Mouse (Mus musculus) neural tube, embryonic 14.5 days (tissue): ENCODE results near the gene Olfr193. TPM values are rescaled to one million over a fixed set of nuclear protein-coding genes. Genes with fewer than 3 reads are reported as not detected.
"Not testable (repeated sequence)": the region's sequence is repeated elsewhere in the genome, so short reads cannot be mapped to it uniquely, and the experiment has no call there.

Experiments
- ATAC-seq: fragments of 200-750 bp; cut with Nextera tagmentation; 2 replicates; pipeline ENCODE4 v1.8.0; 2017; ENCODE audit warnings: low read depth, mild to moderate bottlenecking, moderate TSS enrichment, moderate library complexity
- H3K27ac ChIP-seq: fragments of 300-500 bp; sonication (generic); 2 replicates; pipeline ENCODE4 v1.5.1; 2014; ENCODE audit warnings: low read depth, mild to moderate bottlenecking, control low read depth, low read length, moderate library complexity, mixed read lengths
- H3K27me3 ChIP-seq: fragments of 300-500 bp; sonication (generic); 2 replicates; pipeline ENCODE4 v1.6.1; 2014; ENCODE audit warnings: low read length; ENCODE audit not compliant: control insufficient read depth, insufficient read depth
- H3K36me3 ChIP-seq: fragments of 300-500 bp; sonication (generic); 2 replicates; pipeline ENCODE4 v1.6.1; 2014; ENCODE audit warnings: low read length, mixed read lengths; ENCODE audit not compliant: control insufficient read depth, insufficient read depth
- H3K4me1 ChIP-seq: fragments of 300-500 bp; sonication (generic); 2 replicates; pipeline ENCODE4 v1.6.1; 2014; ENCODE audit warnings: low read length; ENCODE audit not compliant: control insufficient read depth, insufficient read depth
- H3K4me2 ChIP-seq: fragments of 300-500 bp; sonication (generic); 2 replicates; pipeline ENCODE4 v1.6.1; 2014; ENCODE audit warnings: mild to moderate bottlenecking, low read depth, low read length, control low read depth
- H3K4me3 ChIP-seq: fragments of 300-500 bp; sonication (generic); 2 replicates; pipeline ENCODE4 v1.5.1; 2014; ENCODE audit warnings: low read depth, low read length, control low read depth, mixed read lengths
- H3K9ac ChIP-seq: fragments of 300-500 bp; sonication (generic); replicated peaks from 2 replicates; pipeline ENCODE4 v1.6.1; 2014; ENCODE audit warnings: low read depth, mild to moderate bottlenecking, control low read depth, low read length, mixed read lengths
- H3K9me3 ChIP-seq: fragments of 300-500 bp; sonication (generic); 2 replicates; pipeline ENCODE4 v1.6.1; 2016; ENCODE audit warnings: low read length; ENCODE audit not compliant: control insufficient read depth
- WGBS: fragments of 180-500 bp; shearing (Covaris S2); extraction: QIAGEN DNeasy Blood & Tissue Kit; methylation state at CpG from one replicate; pipeline ENCODE4 v1.1.7; 2014; 5-methylcytosine and 5-hydroxymethylcytosine counted together
- polyA plus RNA-seq: library from polyadenylated mRNA; unstranded; fragments of >200 nt; fragmentation: Nextera tagmentation; extraction: Ambion mirVana; gene quantifications from 2 replicates; pipeline ENCODE4 v1.2.1, GENCODE M21; 2014

Gene Olfr193
- not detected in 2 replicates for polyA plus RNA-seq

DNA sequence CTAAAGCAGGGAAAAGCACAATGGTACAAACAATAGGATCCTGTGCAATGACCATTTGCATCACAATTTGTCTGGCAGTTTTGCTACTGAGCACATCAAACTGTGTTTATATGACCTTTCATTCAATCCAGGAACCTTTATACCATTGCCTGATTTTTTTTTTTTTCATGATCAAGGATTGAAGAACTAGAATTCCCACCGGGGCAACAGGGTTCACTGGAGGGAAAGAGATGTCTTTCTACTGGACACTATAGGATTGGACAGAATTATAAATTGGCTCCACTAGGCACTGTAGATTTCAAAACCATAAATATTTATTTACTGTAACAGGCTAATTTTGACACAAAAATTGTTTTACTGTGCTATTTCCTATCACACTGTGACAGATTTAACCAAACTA lies at the start of gene Olfr193:
Olfr193 (minus strand) TSS at position 101 of the 400 bp plus-strand sequence.
- Histone ChIP-seq H3K4me2 (no peak within 1 kb of the TSS), H3K4me3 (no peak within 1 kb of the TSS), H3K9me3 (no peaks in the 10 kb centered on the region), H3K36me3 (no peaks in the 10 kb centered on the region), H3K27me3 (no peaks in the 10 kb centered on the region), H3K27ac (no peak within 1 kb of the TSS), H3K9ac (no peak within 1 kb of the TSS), H3K4me1 (no peaks in the 10 kb centered on the region)
- WGBS: 79% methylated on average over 1 of the region's 1 CpGs
- ATAC-seq: no peak

DNA sequence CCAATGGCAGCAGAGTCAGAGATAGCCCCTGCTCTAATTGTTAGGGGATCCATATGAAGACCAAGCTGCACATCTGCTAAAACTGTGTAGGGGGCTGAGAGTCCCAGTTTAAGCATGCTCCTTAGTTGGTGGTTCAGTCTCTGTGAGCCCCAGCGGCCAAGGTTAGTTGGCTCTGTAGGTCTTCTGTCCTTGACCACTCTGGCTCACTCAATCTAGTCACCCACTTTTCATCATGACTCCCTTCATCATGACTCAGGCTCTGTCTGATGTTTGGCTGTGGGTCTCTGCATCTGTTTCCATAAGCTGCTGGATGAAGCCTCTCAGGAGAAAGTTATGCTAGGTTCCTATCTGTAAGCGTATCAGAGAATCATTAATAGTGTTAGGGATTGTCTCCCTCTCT lies 40.3 kb upstream of the Olfr193 start:
- no peak overlapping the region for H3K9ac ChIP-seq
- ATAC-seq: no peak
- no peak overlapping the region for H3K4me3 ChIP-seq
- no peaks in the 10 kb centered on the region for H3K9me3 ChIP-seq
- H3K4me2 ChIP-seq: no peak overlapping the region
- no peaks in the 10 kb centered on the region for H3K36me3 ChIP-seq
- no peaks in the 10 kb centered on the region for H3K27me3 ChIP-seq
- H3K4me1 ChIP-seq: no peaks in the 10 kb centered on the region
- H3K27ac ChIP-seq: no peak overlapping the region
- 93% methylated on average over 2 of the region's 2 CpGs for WGBS

DNA sequence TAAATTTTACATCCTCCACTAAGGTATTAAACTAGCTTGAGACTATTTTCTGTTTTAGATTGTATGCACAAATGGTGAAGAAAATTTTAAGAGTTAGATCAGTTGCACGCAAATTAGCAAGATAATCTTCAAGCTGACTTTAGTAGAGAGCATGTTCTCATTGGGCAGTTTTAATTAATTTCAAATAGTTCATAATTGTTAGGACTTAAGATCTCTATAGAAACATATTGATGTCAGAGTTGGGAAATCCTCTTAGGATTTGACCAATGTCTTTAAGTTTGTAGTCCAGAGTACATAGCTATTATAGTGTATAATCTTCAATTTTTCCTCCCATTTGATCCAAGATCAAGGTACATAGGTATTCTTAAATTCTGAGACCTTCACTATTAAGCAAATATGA lies 35.1 kb upstream of the Olfr193 start, which contains the start of gene Olfr195:
Olfr195 (plus strand) TSS at position 301 of the 400 bp plus-strand sequence.
- no peak within 1 kb of the TSS for H3K4me2 ChIP-seq
- H3K4me3 ChIP-seq: no peak within 1 kb of the TSS
- H3K27me3 ChIP-seq: no peaks in the 10 kb centered on the region
- no peaks in the 10 kb centered on the region for H3K36me3 ChIP-seq
- ATAC-seq: no peak
- no peaks in the 10 kb centered on the region for H3K9me3 ChIP-seq
- no peak within 1 kb of the TSS for H3K27ac ChIP-seq
- WGBS: 93% methylated on average over 1 of the region's 1 CpGs
- no peak within 1 kb of the TSS for H3K9ac ChIP-seq
- no peaks in the 10 kb centered on the region for H3K4me1 ChIP-seq

DNA sequence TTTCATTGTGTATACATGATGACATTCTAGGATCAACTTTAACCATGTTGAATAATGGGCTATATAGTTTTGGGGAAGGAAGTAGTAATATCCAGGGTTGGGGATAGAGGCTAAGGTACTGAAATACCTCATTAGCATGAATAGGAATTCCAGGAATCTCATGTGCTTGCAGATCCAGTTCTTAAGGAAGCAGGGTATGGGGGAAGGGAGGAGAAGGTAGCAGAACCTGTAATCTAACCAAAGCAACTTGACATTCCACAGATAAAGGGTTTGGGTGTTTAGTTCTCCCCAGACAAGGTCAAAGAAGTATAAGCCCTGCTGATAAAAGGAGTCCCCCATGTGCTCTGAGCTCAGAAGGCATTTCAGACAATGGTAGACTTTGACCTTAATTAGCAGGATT lies 29.4 kb upstream of the Olfr193 start:
- H3K36me3 ChIP-seq: no peaks in the 10 kb centered on the region
- no peak overlapping the region for H3K4me3 ChIP-seq
- ATAC-seq: no peak
- no peak overlapping the region for H3K4me2 ChIP-seq
- H3K4me1 ChIP-seq: no peaks in the 10 kb centered on the region
- no peaks in the 10 kb centered on the region for H3K27me3 ChIP-seq
- no peak overlapping the region for H3K27ac ChIP-seq
- H3K9ac ChIP-seq: no peak overlapping the region
- no peaks in the 10 kb centered on the region for H3K9me3 ChIP-seq

DNA sequence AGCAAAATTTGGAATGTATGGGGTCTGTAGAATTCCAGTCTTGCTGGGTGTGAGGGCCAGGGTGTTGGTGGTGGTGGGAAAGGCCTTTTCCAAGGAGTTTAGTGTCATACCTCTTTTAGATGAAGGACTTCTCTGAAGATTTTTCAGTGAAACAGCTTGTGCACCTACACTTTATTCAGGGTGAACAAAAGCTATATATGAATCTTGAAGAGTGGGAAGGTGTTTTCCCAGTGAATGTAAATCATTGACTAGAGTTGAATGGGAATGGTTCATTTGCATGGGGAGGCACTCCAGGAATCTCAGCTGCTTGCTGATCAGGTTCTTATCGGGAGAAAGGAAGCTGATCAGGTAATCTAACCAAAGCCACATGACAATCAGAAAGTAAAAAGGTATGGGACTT lies 19.1 kb upstream of the Olfr193 start:
- H3K4me3 ChIP-seq: no peak overlapping the region
- H3K9ac ChIP-seq: no peak overlapping the region
- no peaks in the 10 kb centered on the region for H3K27me3 ChIP-seq
- H3K9me3 ChIP-seq: no peaks in the 10 kb centered on the region
- no peaks in the 10 kb centered on the region for H3K4me1 ChIP-seq
- H3K36me3 ChIP-seq: no peaks in the 10 kb centered on the region
- ATAC-seq: no peak
- H3K27ac ChIP-seq: no peak overlapping the region
- no peak overlapping the region for H3K4me2 ChIP-seq
- WGBS: 89% methylated on average over 1 of the region's 1 CpGs

DNA sequence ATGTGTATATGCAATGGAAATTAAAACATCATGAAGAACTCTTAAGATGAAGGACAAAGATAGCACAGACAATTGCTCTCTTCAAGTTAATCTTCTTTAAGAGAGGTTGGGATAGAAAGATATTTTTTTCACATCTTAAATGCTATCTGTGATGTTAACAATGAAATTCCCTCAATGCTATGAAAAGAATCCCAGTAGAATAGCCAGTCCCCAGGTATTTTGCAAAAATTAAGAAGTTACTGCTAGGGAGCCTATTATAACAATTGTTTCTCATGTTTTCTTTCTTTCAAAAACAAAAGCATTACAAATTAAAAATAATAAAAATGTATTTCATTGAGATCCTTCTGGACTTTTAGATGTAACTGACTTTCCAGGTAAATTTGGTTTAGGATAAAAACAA lies 9.3 kb upstream of the Olfr193 start, which contains the start of gene Olfr194:
Olfr194 (minus strand) TSS at position 101 of the 400 bp plus-strand sequence.
- no peaks in the 10 kb centered on the region for H3K9me3 ChIP-seq
- H3K4me3 ChIP-seq: no peak within 1 kb of the TSS
- H3K36me3 ChIP-seq: no peaks in the 10 kb centered on the region
- no peak within 1 kb of the TSS for H3K4me2 ChIP-seq
- ATAC-seq: no peak
- H3K27me3 ChIP-seq: no peaks in the 10 kb centered on the region
- H3K4me1 ChIP-seq: no peaks in the 10 kb centered on the region
- H3K9ac ChIP-seq: no peak within 1 kb of the TSS
- H3K27ac ChIP-seq: no peak within 1 kb of the TSS

DNA sequence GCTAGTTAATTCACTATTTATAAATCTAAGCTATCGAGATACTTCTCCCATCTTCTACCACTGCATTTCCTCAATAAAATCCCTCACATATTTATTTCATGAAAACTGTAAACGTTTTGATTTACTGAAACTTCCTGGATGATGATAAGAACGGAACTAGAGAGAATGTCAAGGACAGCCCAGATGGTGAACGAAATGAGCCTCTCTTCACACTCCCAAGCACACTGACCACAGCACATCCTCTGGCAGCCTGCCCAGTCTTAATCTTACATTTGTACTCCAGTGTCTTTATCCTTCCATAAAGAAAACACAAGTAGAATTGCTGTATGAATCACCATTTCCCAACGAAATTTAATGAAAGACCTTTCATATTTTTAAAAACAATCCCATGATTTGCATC lies 3.2 kb downstream of the Olfr193 start:
- H3K4me1 ChIP-seq, H3K36me3 ChIP-seq, H3K4me3 ChIP-seq, ATAC-seq, H3K4me2 ChIP-seq, H3K9ac ChIP-seq, H3K27ac ChIP-seq, H3K27me3 ChIP-seq, H3K9me3 ChIP-seq: not testable (repeated sequence)
- WGBS: 72% methylated on average over 5 of the region's 5 CpGs

DNA sequence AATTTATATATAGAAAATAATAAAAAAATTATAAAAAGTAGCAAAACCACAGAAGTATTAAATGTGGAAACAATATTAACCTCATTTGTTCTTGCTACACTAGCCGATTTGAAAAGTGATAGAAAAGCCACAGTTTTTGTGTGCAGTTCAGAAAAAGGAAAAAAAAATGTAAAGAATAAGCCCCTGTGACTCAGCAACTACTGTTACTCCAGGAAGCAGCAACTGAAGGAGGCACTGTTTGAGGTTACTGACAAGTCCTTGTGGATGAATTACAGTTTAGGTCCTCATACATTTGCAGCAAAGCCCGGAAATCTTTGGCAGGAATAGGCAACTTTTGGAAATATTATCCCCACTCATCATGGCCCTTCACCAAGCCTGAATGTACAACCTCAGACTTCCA lies 6.4 kb downstream of the Olfr193 start:
- ATAC-seq: no peak
- Histone ChIP-seq H3K27ac (no peak overlapping the region), H3K9ac (no peak overlapping the region), H3K36me3 (no peaks in the 10 kb centered on the region), H3K4me3 (no peak overlapping the region), H3K4me1 (no peaks in the 10 kb centered on the region), H3K4me2 (no peak overlapping the region), H3K27me3 (no peaks in the 10 kb centered on the region), H3K9me3 (no peaks in the 10 kb centered on the region)
- 93% methylated on average over 2 of the region's 2 CpGs for WGBS

DNA sequence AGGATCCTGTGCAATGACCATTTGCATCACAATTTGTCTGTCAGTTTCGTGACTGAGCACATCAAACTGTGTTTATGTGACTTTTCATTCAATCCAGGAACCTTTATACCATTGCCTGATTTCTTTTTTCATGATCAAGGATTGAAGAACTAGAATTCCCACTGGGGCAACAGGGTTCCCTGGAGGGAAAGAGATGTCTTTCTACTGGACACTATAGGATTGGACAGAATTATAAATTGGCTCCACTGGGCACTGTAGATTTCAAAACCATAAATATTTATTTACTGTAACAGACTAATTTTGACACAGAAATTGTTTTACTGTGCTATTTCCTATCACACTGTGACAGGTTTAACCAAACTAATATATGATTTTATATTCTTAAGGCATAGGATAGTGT lies 22.0 kb downstream of the Olfr193 start, which contains the start of gene Olfr191:
Olfr191 (minus strand) TSS at position 101 of the 400 bp plus-strand sequence.
- H3K9me3 ChIP-seq, H3K4me2 ChIP-seq, H3K27me3 ChIP-seq, H3K36me3 ChIP-seq, H3K9ac ChIP-seq, ATAC-seq, H3K27ac ChIP-seq, H3K4me1 ChIP-seq, H3K4me3 ChIP-seq: not testable (repeated sequence)
- 47% methylated on average over 1 of the region's 1 CpGs for WGBS

DNA sequence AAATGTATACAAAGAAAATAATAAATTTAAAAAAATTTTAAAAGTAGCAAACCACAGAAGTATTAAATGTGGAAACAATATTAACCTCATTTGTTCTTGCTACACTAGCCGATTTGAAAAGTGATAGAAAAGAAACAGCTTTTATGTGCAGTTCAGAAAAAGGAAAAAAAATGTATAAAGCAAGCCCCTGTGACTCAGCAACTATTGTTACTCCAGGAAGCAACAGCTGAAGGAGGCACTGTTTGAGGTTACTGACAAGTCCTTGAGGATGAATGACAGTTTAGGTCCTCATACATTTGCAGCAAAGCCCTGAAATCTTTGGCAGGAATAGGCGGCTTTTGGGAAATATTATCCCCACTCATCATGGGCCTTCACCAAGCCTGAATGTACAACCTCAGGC lies 30.6 kb downstream of the Olfr193 start:
- H3K4me2 ChIP-seq, ATAC-seq, H3K4me1 ChIP-seq, H3K9ac ChIP-seq, H3K27ac ChIP-seq, H3K36me3 ChIP-seq, H3K9me3 ChIP-seq, H3K27me3 ChIP-seq, H3K4me3 ChIP-seq: not testable (repeated sequence)
- WGBS: 89% methylated on average over 2 of the region's 2 CpGs
